Mouse (Mus musculus) Patski (cell line): ENCODE data around the gene Rgs1. TPM values are rescaled to one million over a fixed set of nuclear protein-coding genes. Genes with fewer than 3 reads are reported as not detected.

Source experiments
- ATAC-seq: fragments of 100-300 bp; one replicate; pipeline ENCODE4 v1.8.0; 2021
- CTCF ChIA-PET: fragments of 350-600 bp; sonication (Branson Sonifier 250); formaldehyde crosslinking; loops from one replicate; lab custom pipeline; 2022; ENCODE audit warnings: inconsistent platforms; lab: Charles Lee
- POLR2A ChIA-PET: fragments of 350-600 bp; sonication (Branson Sonifier 250); formaldehyde crosslinking; loops from one replicate; lab custom pipeline; 2022; ENCODE audit warnings: antibody characterized with exemption, inconsistent platforms; lab: Charles Lee
- DNase-seq: peaks from one replicate; pipeline ENCODE4 v3.0.0-alpha.2; 2011; ENCODE audit warnings: low read depth, low spot score
- H3K27me3 ChIP-seq: fragments of 371-371 bp; one replicate; pipeline ENCODE4 v1.5.1; 2021
- CTCF ChIP-seq: fragments of 100-300 bp; IDR thresholded peaks from one replicate; pipeline ENCODE4 v1.5.1; 2021
- in situ Hi-C: fragments of 300-500 bp; cut with MboI; formaldehyde crosslinking; loops from 3 replicates; pipeline ENCODE4 v1.11.1; 2018; ENCODE audit warnings: low pct_unique_long_range_greater_than_20kb, mixed read lengths
- polyA plus RNA-seq: library from polyadenylated mRNA; unstranded; gene quantifications from one replicate; pipeline ENCODE4 v1.2.3, GENCODE M21; 2021

The Rgs1 gene
- not detected for polyA plus RNA-seq

DNA sequence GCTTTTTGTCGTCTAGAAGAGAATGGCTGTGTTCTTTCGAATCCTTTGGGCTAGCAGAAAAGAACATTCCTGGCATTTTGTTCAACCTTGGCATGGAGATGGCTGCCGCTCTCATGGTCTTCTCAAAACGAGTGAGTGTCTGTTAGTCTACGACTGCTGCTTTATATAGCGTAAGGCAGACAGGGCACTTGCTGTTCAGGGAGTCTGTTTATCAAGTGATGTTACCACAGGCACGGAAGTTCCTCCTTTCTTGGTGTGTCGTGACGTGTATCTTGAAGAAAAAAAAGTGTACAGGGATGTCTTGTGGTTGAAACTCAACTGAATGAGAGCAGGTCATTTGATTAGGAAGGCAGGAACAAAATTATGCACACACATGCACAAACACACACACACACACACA lies at the start of gene Rgs1:
Gene Rgs1, minus strand, starts transcription at position 320 of the 400 bp plus-strand sequence.
- DNase-seq: no peak
- CTCF ChIA-PET: no interaction called here
- TF ChIP-seq CTCF: no peak
- peaks cover 9% of the 10 kb centered on the region for H3K27me3 ChIP-seq
- no peak for ATAC-seq
- in situ Hi-C loops: loop anchor here (10.0 kb wide), 2 partner anchors 126 to 444 kb away; no protein-coding TSS in a partner anchor
- POLR2A ChIA-PET: no interaction called here

DNA sequence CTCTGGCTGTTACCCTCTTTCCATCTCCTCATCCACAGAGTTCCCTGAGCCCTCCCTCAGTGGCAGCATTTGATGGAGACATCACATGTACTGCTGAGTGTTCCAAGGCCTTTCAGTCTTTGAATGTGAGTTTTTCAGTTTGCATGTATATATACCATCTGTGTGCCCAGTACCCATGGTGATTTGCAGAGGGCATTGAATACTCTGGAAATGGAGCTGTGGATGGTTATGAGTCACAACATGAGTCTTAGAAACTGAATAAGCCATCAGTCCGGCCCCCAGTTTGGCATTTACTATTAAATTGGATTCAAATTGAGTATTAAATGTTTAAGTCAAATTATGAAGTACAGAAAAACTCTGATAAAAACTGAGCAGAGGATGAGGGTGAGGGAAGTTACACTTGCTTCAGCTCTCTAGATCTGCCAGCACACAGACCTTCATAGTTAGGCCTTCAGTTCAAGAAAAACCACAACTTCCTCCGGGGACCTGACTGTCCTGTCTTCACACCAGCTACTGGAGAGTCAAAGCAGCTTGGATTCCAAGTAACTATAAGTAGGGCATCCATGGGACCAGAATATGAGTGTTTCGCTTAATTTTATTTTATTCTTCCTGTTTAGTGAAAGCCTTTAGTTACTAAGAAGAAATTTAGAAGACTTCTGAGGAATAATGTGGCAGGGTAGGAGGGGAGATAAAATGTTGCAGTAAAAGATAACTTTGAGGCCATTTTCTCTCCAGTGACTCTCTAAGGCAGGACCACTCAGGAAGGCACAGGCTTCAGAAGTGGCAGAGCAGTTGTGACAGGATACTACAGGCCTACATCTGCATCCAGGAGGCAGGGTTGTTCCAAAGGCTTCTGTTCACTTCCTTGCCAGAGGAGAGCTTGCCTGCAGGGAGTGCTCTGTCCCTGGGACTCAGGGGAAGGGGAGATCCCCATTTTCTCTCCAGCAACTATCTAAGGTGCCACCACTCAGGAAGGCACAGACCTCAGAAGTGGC lies 34.3 kb upstream of the Rgs1 start:
- in situ Hi-C loops: no loop called here
- CTCF ChIA-PET: no interaction called here
- DNase-seq (no peak), ATAC-seq (no peak)
- POLR2A ChIA-PET: no interaction called here
- no peaks in the 10 kb centered on the region for H3K27me3 ChIP-seq
- TF ChIP-seq CTCF: no peak

DNA sequence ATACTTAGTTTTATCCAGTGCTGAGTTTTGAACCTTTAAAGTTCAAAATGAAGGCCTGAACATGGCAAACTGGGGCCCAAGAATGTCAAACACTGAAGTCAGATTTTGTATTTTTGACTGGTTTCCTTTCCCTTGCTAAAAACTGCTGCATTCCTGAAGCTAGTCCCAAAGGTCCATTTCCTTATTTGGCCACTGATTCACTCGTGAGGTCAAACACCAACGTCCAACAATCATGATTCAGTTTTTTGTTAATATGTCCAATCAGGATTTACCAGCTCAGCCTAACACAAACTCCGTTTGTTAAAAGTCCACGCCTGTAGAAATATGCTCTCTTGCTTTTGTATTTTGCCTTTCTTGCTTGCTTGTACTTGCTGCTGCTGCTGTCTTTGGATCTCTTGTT lies 31.0 kb upstream of the Rgs1 start:
- no peak for DNase-seq
- ChIA-PET CTCF (no interaction called here), POLR2A (no interaction called here)
- no peak for TF ChIP-seq CTCF
- ATAC-seq: no peak
- no peaks in the 10 kb centered on the region for H3K27me3 ChIP-seq
- in situ Hi-C loops: no loop called here

DNA sequence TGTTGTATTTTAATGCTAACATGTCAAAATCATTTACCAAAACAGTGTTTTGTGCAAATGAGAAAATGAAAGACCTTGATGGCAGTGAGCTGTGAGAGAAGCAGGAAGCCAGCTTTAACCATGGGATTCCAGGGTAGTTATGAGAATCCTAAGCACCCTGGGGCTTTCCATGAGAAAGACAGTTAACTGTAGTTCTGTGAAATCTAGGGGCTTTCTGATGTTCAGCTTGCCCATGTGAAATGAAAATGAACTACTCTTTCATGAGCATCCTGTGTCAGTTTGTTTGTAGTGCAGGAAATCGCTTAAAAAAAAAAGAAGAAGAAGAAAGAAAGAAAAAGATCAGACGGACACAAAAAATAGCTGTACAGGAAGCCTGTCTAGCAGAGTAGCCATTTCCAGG lies 23.9 kb upstream of the Rgs1 start:
- no peak for ATAC-seq
- ChIA-PET POLR2A (no interaction called here), CTCF (interaction anchor here (1.1 kb wide), 1 partner anchor 28 kb away, joined by 3 read pairs; no protein-coding TSS in a partner anchor)

DNA sequence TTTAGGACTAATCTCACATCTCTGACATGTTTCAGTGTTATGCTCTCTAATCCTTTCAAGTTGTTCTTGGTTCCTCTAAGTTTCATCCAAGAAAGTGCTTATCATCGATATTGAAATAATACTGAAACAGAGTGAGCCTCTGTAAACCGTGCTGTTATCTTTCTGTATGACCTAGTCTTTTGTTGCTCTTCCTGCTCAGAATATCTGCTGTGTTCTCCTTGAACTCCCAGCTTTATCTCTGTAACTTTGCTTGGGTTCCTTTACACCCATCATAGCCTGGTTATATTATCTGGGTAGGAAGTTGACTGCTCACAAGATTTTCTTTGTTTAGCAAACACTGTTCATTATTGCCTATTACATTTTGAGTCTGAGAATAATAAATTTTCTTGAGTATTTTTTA lies 20.1 kb upstream of the Rgs1 start:
- H3K27me3 ChIP-seq: no peaks in the 10 kb centered on the region
- ChIA-PET CTCF (no interaction called here), POLR2A (no interaction called here)
- no peak for TF ChIP-seq CTCF
- in situ Hi-C loops: no loop called here
- ATAC-seq (no peak), DNase-seq (no peak)

More for the DNA sequence above, 23.9 kb upstream of the Rgs1 start:
- no peak for DNase-seq
- H3K27me3 ChIP-seq: no peaks in the 10 kb centered on the region
- no peak for TF ChIP-seq CTCF
- in situ Hi-C loops: no loop called here

DNA sequence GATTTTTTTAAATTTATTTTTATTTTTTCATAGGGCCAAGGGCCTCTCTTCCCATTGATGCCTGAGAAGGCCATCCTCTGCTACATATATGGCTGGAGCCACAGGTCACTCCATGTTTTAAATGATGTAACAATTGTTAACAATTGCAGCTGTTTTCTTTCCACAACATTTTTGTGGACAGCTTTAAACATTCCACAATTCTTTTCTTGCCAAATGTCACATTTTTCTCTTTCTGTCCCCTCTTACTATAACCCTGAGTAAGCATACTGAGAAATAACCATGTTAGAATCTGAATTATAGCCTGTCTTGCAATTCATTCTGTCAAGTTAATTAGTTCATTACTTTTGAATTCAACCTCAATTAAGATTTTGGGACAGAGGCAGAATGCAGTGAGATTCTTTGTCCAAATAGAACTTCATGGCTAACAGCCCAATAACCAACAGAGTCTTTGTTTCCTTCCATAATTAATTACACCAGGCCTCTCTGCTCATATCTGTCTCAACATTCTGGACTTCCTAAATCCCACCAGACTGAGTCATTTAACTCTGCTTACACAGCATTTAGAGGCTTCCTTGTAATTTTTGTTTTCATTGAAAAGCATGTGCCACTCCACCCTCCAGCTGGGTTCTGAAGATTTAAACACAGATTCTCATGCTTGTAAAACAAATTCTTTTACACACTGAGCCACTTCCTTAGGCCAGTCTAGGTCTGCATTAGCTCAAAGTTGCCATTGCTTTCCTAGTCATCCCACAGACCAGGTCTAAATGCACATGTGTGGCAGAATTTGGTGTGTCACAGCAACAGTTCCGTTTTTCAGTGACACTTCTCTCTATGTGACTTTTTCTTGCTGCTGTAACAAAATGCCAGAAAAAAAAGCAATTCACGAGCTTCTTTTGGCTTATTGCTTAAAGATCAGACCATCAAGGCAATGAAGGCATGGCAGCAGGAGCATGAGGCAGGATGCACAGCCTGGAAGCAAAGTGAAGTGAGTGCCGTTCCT lies 18.7 kb upstream of the Rgs1 start:
- H3K27me3 ChIP-seq: no peaks in the 10 kb centered on the region
- ChIA-PET POLR2A (no interaction called here), CTCF (interaction anchor here (1.2 kb wide), 1 partner anchor 102 kb away, joined by 3 read pairs; no protein-coding TSS in a partner anchor)
- in situ Hi-C loops: no loop called here
- no peak for TF ChIP-seq CTCF
- no peak for ATAC-seq
- DNase-seq: no peak

DNA sequence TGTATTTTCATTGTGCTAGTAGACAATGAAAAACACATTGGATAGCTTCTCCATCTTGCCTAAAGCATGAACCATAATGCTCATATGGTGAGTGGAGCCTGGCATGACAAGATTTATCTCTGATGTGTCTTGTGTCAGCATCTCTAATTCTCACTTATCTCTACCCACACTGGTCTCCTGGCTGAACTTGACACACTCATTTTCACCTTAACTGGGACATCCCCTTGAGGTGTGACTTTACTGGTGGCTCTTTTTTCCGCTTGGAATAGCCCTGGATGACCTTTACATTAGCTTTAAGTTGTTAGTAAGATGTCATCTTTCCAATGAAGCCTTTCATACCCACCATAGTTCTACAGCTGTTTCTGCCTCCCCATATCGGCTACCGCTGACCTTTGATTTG lies 15.0 kb upstream of the Rgs1 start:
- in situ Hi-C loops: loop anchor here (5.0 kb wide), 1 partner anchor 93 kb away; no protein-coding TSS in a partner anchor
- ChIA-PET POLR2A (no interaction called here), CTCF (no interaction called here)
- DNase-seq (no peak), ATAC-seq (no peak)
- no peaks in the 10 kb centered on the region for H3K27me3 ChIP-seq
- TF ChIP-seq CTCF: no peak

DNA sequence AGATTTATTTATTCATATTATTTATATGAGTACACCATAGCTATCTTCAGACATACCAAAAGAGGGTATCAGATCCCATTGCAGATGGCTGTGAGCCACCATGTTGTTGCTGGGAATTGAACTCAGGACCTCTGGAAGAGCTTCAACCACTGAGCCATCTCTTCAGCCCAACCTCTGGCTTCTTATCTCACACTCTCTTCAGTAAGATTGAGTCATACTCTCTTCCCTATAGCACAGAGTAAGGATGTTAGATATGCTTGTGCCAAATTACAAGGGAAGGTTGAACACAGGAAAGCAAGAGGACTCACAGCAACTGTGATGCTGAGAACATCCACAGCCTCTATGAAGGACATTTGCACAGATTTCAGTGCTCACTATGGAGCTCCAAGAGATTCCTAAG lies 13.0 kb upstream of the Rgs1 start:
- ChIA-PET CTCF (no interaction called here), POLR2A (no interaction called here)
- no peaks in the 10 kb centered on the region for H3K27me3 ChIP-seq
- in situ Hi-C loops: loop anchor here (5.0 kb wide), 1 partner anchor 95 kb away; no protein-coding TSS in a partner anchor
- TF ChIP-seq CTCF: no peak
- ATAC-seq (no peak), DNase-seq (no peak)

DNA sequence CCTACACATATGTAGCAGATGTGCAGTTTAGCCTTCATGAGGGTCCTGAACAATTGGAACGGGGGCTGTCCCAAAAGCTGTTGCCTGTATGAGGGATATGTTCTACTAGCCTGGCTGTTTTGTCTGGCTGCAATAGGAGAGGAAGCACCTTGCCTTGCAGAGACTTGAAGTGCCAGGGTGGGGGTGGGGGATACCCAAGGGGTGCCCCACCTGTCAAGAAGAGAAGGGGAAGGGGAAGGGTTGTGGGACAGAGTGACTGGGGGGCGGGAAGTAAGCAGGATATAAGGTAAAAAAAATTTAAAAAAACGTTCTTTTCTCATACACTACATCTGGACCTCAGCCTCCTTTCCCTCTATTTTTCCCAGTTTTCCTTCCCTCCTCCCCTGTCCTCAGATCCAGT lies 9.7 kb upstream of the Rgs1 start:
- CTCF ChIA-PET: no interaction called here
- POLR2A ChIA-PET: no interaction called here
- no peaks in the 10 kb centered on the region for H3K27me3 ChIP-seq
- ATAC-seq (no peak), DNase-seq (no peak)
- TF ChIP-seq CTCF: no peak
- in situ Hi-C loops: no loop called here
